Mouse (Mus musculus): Measurements from ENCODE around the gene Slc22a18. TPM values are rescaled to one million over a fixed set of nuclear protein-coding genes. Genes with fewer than 3 reads are reported as not detected.

The Slc22a18 gene
- polyA plus RNA-seq, 1 experiment from 2014 or later, result 5.2 TPM

GRCm38 (mm10) chr7:143474811-143475210 is 1.3 kb downstream of the Slc22a18 start:
- no peak for DNase-seq (ENCODE audit: low spot score)
- no peak overlapping the region for H3K4me2 ChIP-seq
- 27% methylated on average over 10 of the region's 10 CpGs for whole genome bisulfite sequencing
- no peaks in the 10 kb centered on the region for H3K9me3 ChIP-seq (ENCODE audit: control insufficient read depth, low read length)
- no peaks in the 10 kb centered on the region for H3K27me3 ChIP-seq (replicated peaks; ENCODE audit: control insufficient read depth, insufficient read depth, low read length)
- no peak overlapping the region for H3K4me3 ChIP-seq (ENCODE audit: low read depth, low read length)
- peak; percentile 37; the same call in 1 of the 2 replicates for ATAC-seq (replicated peaks; ENCODE audit: low FRiP score)
- no peak overlapping the region for H3K27ac ChIP-seq (ENCODE audit: low read depth, low read length)
- H3K4me1 ChIP-seq (replicated peaks; ENCODE audit: control insufficient read depth, insufficient read depth, low read length), result no peaks in the 10 kb centered on the region
- no peak overlapping the region for H3K9ac ChIP-seq (ENCODE audit: low read depth, low read length)
- H3K36me3 ChIP-seq (ENCODE audit: control insufficient read depth, insufficient read depth, low read length), result no peaks in the 10 kb centered on the region

- no peak for DNase-seq (ENCODE audit: low spot score)
- H3K4me2 ChIP-seq, result no peak overlapping the region
- 62% methylated on average over 11 of the region's 11 CpGs for whole genome bisulfite sequencing
These were observed 2.3 kb downstream of the Slc22a18 start for GRCm38 (mm10) chr7:143475876-143476275.

DNA sequence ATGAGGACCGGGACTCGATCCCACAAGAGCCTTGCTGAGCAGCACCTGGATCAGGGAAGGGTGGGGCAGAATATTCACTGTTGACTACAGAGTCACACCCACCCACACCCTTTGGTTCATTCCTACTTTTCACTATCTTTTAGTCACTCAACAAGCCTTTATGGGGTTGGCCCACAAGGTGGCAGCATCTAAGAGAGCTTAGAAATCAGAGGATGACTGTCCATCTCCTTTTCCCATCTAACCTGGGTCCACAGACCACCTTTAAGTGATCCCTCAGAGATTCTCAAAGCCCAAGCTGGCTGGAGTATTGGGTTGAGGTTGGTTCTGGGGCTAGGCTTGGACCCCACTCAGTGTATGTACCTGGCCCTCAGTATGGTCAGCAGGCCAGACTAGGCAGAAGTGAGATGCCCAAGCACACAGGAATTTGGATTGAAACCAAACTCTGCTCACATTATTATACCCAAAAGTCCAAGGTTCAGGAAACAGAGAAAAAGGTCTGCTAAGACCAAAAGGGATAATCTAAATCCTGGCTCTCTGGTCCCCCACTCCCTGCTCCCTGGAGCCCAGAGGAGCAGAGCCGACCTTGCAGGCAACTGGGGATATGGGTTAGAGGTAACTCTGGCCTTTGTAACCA is 3.3 kb downstream of the Slc22a18 start:
- Histone ChIP-seq H3K4me3 (ENCODE audit: low read depth, low read length) (no peak overlapping the region), H3K27me3 (replicated peaks; ENCODE audit: control insufficient read depth, insufficient read depth, low read length) (peaks cover 3% of the 10 kb centered on the region), H3K9ac (ENCODE audit: low read depth, low read length) (no peak overlapping the region), H3K9me3 (ENCODE audit: control insufficient read depth, low read length) (no peaks in the 10 kb centered on the region), H3K4me1 (replicated peaks; ENCODE audit: control insufficient read depth, insufficient read depth, low read length) (no peaks in the 10 kb centered on the region), H3K36me3 (ENCODE audit: control insufficient read depth, insufficient read depth, low read length) (no peaks in the 10 kb centered on the region), H3K27ac (ENCODE audit: low read depth, low read length) (no peak overlapping the region), H3K4me2 (no peak overlapping the region)
- ATAC-seq (replicated peaks; ENCODE audit: low FRiP score) (no peak), DNase-seq (ENCODE audit: low spot score) (no peak)
- WGBS, result 81% methylated on average over 3 of the region's 3 CpGs

More at GRCm38 (mm10) chr7:143475876-143476275, 2.3 kb downstream of the Slc22a18 start:
- Histone ChIP-seq H3K9ac (ENCODE audit: low read depth, low read length) (no peak overlapping the region), H3K27me3 (replicated peaks; ENCODE audit: control insufficient read depth, insufficient read depth, low read length) (peaks cover 3% of the 10 kb centered on the region; the same call in 1 of the 2 replicates), H3K4me3 (ENCODE audit: low read depth, low read length) (no peak overlapping the region), H3K36me3 (ENCODE audit: control insufficient read depth, insufficient read depth, low read length) (no peaks in the 10 kb centered on the region), H3K9me3 (ENCODE audit: control insufficient read depth, low read length) (no peaks in the 10 kb centered on the region), H3K4me1 (replicated peaks; ENCODE audit: control insufficient read depth, insufficient read depth, low read length) (no peaks in the 10 kb centered on the region), H3K27ac (ENCODE audit: low read depth, low read length) (no peak overlapping the region)
- no peak for ATAC-seq (replicated peaks; ENCODE audit: low FRiP score)

GRCm38 (mm10) chr7:143477800-143478199 is 4.3 kb downstream of the Slc22a18 start:
- H3K4me3 ChIP-seq (ENCODE audit: low read depth, low read length), result no peak overlapping the region
- H3K4me2 ChIP-seq, result no peak overlapping the region
- no peak overlapping the region for H3K27ac ChIP-seq (ENCODE audit: low read depth, low read length)
- no peaks in the 10 kb centered on the region for H3K36me3 ChIP-seq (ENCODE audit: control insufficient read depth, insufficient read depth, low read length)
- H3K27me3 ChIP-seq (replicated peaks; ENCODE audit: control insufficient read depth, insufficient read depth, low read length), result peaks cover 3% of the 10 kb centered on the region
- no peaks in the 10 kb centered on the region for H3K4me1 ChIP-seq (replicated peaks; ENCODE audit: control insufficient read depth, insufficient read depth, low read length)
- H3K9ac ChIP-seq (ENCODE audit: low read depth, low read length), result no peak overlapping the region
- ATAC-seq (replicated peaks; ENCODE audit: low FRiP score) (no peak), DNase-seq (ENCODE audit: low spot score) (no peak)
- no peaks in the 10 kb centered on the region for H3K9me3 ChIP-seq (ENCODE audit: control insufficient read depth, low read length)
- 72% methylated on average over 5 of the region's 5 CpGs for WGBS

DNA sequence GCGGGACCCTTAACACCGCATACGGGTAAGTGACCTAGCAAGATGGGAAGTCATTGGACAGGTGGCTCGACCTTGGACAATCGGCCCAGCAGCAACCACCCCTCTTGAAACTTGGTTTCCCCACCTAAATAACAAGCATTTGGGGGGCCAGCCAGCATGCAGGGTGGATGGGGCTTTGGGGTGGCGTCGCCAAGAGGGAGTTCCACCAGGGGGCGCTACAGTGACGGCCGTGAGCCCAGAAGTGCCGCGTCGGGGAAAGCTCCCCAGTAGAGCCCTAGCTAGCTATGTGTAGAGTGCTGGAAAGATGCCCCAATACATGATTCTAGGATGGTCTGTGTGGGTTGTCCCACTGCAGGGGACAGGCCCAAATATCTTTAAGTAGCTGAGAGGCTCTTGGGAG is 7.0 kb downstream of the Slc22a18 start:
- no peaks in the 10 kb centered on the region for H3K9me3 ChIP-seq (ENCODE audit: control insufficient read depth, low read length)
- H3K27me3 ChIP-seq (replicated peaks; ENCODE audit: control insufficient read depth, insufficient read depth, low read length), result peaks cover 3% of the 10 kb centered on the region

GRCm38 (mm10) chr7:143481806-143482387 is 8.4 kb downstream of the Slc22a18 start:
- H3K27me3 ChIP-seq (replicated peaks; ENCODE audit: control insufficient read depth, insufficient read depth, low read length), result peaks cover 3% of the 10 kb centered on the region
- H3K9ac ChIP-seq (ENCODE audit: low read depth, low read length), result no peak overlapping the region
- DNase-seq (ENCODE audit: low spot score) (no peak), ATAC-seq (replicated peaks; ENCODE audit: low FRiP score) (no peak)
- no peak overlapping the region for H3K4me2 ChIP-seq
- no peaks in the 10 kb centered on the region for H3K9me3 ChIP-seq (ENCODE audit: control insufficient read depth, low read length)
- WGBS, result 47% methylated on average over 5 of the region's 5 CpGs
- H3K36me3 ChIP-seq (ENCODE audit: control insufficient read depth, insufficient read depth, low read length), result no peaks in the 10 kb centered on the region
- no peak overlapping the region for H3K4me3 ChIP-seq (ENCODE audit: low read depth, low read length)
- H3K4me1 ChIP-seq (replicated peaks; ENCODE audit: control insufficient read depth, insufficient read depth, low read length), result no peaks in the 10 kb centered on the region
- no peak overlapping the region for H3K27ac ChIP-seq (ENCODE audit: low read depth, low read length)

More for the DNA sequence above, 7.0 kb downstream of the Slc22a18 start:
- Histone ChIP-seq H3K4me2 (no peak overlapping the region), H3K27ac (ENCODE audit: low read depth, low read length) (no peak overlapping the region), H3K4me3 (ENCODE audit: low read depth, low read length) (no peak overlapping the region), H3K9ac (ENCODE audit: low read depth, low read length) (no peak overlapping the region), H3K36me3 (ENCODE audit: control insufficient read depth, insufficient read depth, low read length) (no peaks in the 10 kb centered on the region), H3K4me1 (replicated peaks; ENCODE audit: control insufficient read depth, insufficient read depth, low read length) (no peaks in the 10 kb centered on the region)
- DNase-seq (ENCODE audit: low spot score), result no peak
- 23% methylated on average over 13 of the region's 13 CpGs for WGBS
- 0 out of 2 replicates have a peak, but pooled peaks have one; percentile 29 for ATAC-seq (replicated peaks; ENCODE audit: low FRiP score)

DNA sequence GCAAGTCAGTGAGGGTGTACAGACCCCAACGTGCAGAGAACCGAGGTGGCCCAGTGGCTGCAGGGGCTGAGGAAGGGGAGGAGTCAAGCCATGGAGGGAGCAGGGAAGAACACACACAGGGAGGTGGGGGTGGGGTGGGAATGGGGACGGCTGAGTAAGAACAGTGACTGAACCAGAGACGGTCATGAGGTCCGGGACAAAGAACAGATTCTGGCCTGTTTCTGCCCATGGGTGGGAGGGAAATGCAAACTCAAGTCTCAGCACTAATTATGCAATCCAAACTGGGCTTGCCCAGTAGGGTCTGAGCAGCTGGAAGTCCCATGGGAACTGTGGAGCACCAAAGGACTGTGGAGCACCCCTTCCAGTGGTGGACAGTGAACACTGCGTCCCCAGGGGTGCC is 9.0 kb downstream of the Slc22a18 start:
- DNase-seq (ENCODE audit: low spot score) (no peak), ATAC-seq (replicated peaks; ENCODE audit: low FRiP score) (peak; percentile 32)
- no peaks in the 10 kb centered on the region for H3K4me1 ChIP-seq (replicated peaks; ENCODE audit: control insufficient read depth, insufficient read depth, low read length)
- no peaks in the 10 kb centered on the region for H3K9me3 ChIP-seq (ENCODE audit: control insufficient read depth, low read length)
- no peak overlapping the region for H3K4me2 ChIP-seq
- H3K9ac ChIP-seq (ENCODE audit: low read depth, low read length), result no peak overlapping the region
- no peak overlapping the region for H3K4me3 ChIP-seq (ENCODE audit: low read depth, low read length)
- H3K27ac ChIP-seq (ENCODE audit: low read depth, low read length), result no peak overlapping the region
- H3K27me3 ChIP-seq (replicated peaks; ENCODE audit: control insufficient read depth, insufficient read depth, low read length), result peaks cover 3% of the 10 kb centered on the region
- H3K36me3 ChIP-seq (ENCODE audit: control insufficient read depth, insufficient read depth, low read length), result no peaks in the 10 kb centered on the region
- WGBS, result 15% methylated on average over 6 of the region's 6 CpGs

GRCm38 (mm10) chr7:143489735-143490134 is 16.2 kb downstream of the Slc22a18 start:
- Histone ChIP-seq H3K4me3 (ENCODE audit: low read depth, low read length) (no peak overlapping the region), H3K4me2 (no peak overlapping the region), H3K27ac (ENCODE audit: low read depth, low read length) (no peak overlapping the region), H3K9ac (ENCODE audit: low read depth, low read length) (no peak overlapping the region), H3K4me1 (replicated peaks; ENCODE audit: control insufficient read depth, insufficient read depth, low read length) (no peaks in the 10 kb centered on the region), H3K36me3 (ENCODE audit: control insufficient read depth, insufficient read depth, low read length) (no peaks in the 10 kb centered on the region), H3K9me3 (ENCODE audit: control insufficient read depth, low read length) (no peaks in the 10 kb centered on the region), H3K27me3 (replicated peaks; ENCODE audit: control insufficient read depth, insufficient read depth, low read length) (peaks cover 10% of the 10 kb centered on the region)
- WGBS, result 72% methylated on average over 6 of the region's 6 CpGs
- no peak for DNase-seq (ENCODE audit: low spot score)
- ATAC-seq (replicated peaks; ENCODE audit: low FRiP score), result peak; percentile 60; the same call in 1 of the 2 replicates

- H3K27me3 ChIP-seq (replicated peaks; ENCODE audit: control insufficient read depth, insufficient read depth, low read length), result peaks cover 7% of the 10 kb centered on the region
- H3K4me3 ChIP-seq (ENCODE audit: low read depth, low read length), result no peak overlapping the region
- H3K4me1 ChIP-seq (replicated peaks; ENCODE audit: control insufficient read depth, insufficient read depth, low read length), result peaks cover 12% of the 10 kb centered on the region
- no peak overlapping the region for H3K27ac ChIP-seq (ENCODE audit: low read depth, low read length)
- ATAC-seq (replicated peaks; ENCODE audit: low FRiP score) (no peak), DNase-seq (ENCODE audit: low spot score) (no peak)
- H3K9ac ChIP-seq (ENCODE audit: low read depth, low read length), result no peak overlapping the region
- WGBS, result 64% methylated on average over 6 of the region's 6 CpGs
- H3K36me3 ChIP-seq (ENCODE audit: control insufficient read depth, insufficient read depth, low read length), result no peaks in the 10 kb centered on the region
- no peaks in the 10 kb centered on the region for H3K9me3 ChIP-seq (ENCODE audit: control insufficient read depth, low read length)
- H3K4me2 ChIP-seq, result no peak overlapping the region
These were observed 20.1 kb downstream of the Slc22a18 start for GRCm38 (mm10) chr7:143493616-143494126.

All from liver, embryonic 11.5 days (tissue).